Mouse (Mus musculus): ENCODE measurements at regions not wholly inside any gene's neighbourhood (a gene's known extent, or its start where the extent isn't known, plus 50 kb on each side); places are given as distances from the start of the nearest gene placed in this dataset.

DNA sequence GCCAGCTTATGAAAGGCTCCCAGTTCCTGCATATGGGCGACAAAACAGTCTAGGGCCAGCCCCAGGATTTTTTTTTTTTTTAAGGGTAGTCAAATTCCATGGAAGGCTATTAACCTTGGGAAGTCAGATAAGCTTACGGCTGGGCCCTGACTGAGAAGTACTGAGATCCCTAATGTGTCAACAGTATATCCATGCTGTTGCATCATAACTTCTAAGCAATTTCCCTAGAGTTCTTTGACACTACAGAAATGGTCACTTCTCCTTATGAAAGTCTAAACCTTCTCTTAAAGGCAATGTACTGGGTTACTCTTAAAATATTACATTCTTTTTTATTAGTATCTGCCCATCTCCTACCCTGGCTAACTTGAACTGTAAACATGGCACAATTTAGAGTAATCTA lies 101.1 kb upstream of the Inhba start:
- ATAC-seq (ENCODE audit: extremely low read depth, insufficient number of reproducible peaks, low FRiP score, poor library complexity, severe bottlenecking) = no peak

DNA sequence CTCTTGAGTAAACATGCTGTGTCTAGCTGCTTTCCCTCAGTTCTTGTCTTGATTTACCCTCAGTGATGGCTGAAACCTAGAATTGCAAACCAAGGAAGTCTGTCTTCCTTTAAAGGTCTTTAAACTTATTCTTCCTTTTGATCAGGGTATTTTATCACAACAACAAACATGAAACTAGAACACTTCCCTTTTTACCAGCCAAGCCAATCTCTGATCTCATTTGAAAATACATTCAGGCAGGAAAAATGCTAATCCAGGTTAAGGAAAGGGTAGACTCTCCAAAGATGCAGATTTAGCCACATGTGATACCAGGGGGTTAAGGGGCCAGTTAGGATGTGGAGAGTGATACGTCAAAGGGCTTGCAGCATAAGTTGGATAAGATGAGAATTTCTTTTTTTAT lies 100.4 kb upstream of the Inhba start:
- no peak for ATAC-seq (ENCODE audit: extremely low read depth, insufficient number of reproducible peaks, low FRiP score, poor library complexity, severe bottlenecking)

GRCm38 (mm10) chr13:15914270-15914669 lies 97.4 kb upstream of the Inhba start:
- no peak for ATAC-seq (ENCODE audit: extremely low read depth, insufficient number of reproducible peaks, low FRiP score, poor library complexity, severe bottlenecking)

- no peak for ATAC-seq (ENCODE audit: extremely low read depth, insufficient number of reproducible peaks, low FRiP score, poor library complexity, severe bottlenecking)
Measured at GRCm38 (mm10) chr13:15929890-15930289, 81.8 kb upstream of the Inhba start.

DNA sequence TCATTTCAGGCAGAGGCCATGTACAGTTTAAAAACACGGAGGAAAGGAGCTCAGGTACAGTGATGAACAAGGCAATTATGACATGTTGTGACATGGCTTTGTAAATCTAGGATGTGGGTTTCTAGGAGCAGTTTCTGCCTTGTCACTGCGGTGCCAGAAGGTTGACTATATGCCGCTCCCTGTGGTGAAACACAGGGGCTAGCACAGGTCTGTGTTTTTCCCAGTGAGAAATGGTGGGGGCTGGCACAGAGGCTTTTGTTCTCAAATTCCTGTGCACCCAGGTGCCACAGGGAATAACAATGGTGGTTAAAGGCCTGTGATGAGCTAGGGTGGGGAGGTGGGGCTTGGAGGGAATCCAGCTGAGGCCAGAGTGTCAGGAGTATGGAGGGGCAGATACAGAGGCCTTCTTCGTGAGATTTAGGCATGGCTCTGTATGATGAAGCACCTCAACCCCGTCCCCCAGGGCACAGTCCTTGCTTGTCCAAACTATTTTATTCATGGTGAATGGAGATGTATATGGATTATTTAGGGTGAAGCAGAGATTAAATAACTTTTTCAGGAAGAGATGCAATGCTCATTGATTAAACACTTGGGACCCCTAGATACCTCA lies 80.0 kb upstream of the Inhba start:
- ATAC-seq (ENCODE audit: extremely low read depth, insufficient number of reproducible peaks, low FRiP score, poor library complexity, severe bottlenecking) = peak; percentile 69; the same call in 1 of the 2 replicates

DNA sequence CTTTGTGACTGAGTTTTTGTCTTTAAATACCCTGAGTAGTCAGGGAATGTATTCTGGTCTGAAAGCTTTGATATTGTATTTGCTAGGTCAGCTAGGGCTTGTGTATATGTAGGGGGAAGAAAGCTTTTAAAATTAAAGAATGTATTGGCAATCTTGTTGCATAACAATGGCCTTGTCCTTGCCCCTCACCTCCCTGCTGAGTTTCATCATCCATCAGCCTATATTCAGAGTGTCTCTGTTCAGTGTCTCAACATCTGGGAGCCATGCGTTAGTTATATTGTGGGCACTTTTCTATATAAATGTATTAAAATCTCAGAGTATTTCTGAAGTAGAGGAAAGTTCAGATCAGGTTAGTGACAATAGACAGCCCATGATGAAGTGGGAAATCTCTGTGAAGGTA lies 76.0 kb upstream of the Inhba start:
- ATAC-seq (ENCODE audit: extremely low read depth, insufficient number of reproducible peaks, low FRiP score, poor library complexity, severe bottlenecking) = no peak

GRCm38 (mm10) chr13:15936109-15936508 lies 75.5 kb upstream of the Inhba start:
- 0 out of 2 replicates have a peak, but pooled peaks have one; percentile 30 for ATAC-seq (ENCODE audit: extremely low read depth, insufficient number of reproducible peaks, low FRiP score, poor library complexity, severe bottlenecking)

DNA sequence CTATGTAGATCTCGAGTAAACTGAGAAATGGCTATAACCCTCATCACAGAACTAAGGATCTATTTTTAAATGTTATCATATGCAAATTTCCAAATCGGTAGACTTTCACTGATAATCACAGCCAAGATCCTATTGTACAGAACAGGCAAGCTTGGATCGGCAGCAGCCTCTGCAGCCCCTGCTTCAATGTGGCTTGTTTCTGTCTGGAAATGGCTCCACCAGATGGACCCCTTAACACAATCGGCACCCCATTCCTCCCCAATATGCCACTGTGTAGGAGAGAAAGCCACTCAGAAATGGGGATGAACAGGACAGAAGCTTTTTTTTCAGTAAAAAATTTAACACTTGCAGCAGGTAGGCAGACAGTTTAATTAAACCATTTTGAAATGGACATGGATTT lies 61.5 kb upstream of the Inhba start:
- ATAC-seq (ENCODE audit: extremely low read depth, insufficient number of reproducible peaks, low FRiP score, poor library complexity, severe bottlenecking) = no peak

DNA sequence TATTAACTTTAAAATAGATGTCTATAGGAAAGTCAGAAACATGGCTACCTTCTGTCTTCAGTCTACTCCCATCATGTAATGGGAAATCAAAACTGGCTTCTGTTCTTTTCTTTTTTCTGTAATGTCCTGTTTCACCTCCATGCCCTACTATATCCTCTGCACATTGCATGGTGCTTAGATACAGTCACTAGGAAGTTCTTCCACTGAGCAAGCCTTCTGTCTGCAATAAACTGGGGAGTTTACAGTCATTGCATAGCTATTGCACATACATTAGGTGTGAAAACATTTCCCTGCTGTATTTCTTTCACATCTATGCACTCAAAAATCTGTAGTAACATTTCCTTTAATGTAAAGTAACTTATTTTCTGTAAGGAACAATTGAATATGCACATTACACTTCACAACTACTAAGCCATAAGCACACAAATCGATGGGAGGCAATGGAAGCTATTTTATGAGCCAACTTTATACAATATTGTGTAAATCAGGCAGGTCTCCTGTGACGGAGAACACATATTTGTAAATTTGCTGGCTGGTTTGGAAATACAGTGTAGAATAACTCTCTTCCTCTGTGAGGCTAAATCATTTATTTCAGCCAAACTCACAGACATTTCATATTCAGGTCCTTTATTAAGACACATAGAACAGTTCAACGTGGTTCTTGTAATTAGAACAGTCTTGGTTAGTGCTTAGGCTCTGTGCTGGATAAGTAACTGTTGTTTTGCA lies 60.6 kb upstream of the Inhba start:
- no peak for ATAC-seq (ENCODE audit: extremely low read depth, insufficient number of reproducible peaks, low FRiP score, poor library complexity, severe bottlenecking)
